18 mouse cellular contexts compared by ENCODE assay signal in the genomic region with DNA sequence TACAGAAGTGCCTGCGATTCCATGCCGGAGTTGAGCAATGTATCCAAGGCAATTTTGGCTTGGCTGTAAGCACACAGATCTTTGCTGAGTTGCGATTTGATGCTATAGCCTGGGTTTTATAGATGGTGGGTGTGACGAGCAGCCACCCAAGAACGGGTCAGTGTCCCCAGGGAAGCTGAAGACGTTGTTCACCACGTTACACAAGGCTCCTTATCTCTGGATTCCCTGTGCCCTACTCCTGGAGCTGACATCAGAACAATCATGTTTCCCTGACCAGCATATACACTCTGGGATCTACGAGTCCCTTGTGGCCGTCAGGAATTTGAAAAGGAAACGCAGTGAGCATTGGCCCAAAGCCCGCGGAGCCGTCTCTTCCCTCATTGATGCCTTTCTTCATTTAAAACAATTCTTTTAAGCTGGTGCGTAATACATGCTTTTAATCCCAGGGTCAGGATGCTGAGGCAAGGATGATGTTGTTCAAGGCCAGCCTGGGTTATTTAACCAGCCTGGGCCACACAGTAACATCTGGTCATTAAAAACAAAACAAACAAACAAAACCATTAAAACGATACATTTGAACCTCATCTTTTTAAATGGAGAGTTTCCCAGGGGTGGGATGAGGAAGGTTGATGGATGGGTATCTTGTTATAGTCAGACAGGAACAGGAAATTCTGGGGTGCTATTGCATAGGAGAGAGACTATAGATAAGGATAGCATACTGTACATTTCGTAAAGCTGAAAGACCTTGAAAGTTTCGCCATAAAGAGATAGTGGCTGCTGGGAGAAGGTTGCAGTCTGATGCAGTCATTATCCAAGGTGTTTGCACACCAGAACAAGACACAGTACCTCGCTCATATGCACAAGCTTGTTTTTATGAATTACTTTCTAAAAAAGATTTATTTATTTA. TPM values are rescaled to one million over a fixed set of nuclear protein-coding genes. Genes with fewer than 3 reads are reported as not detected.
"Had no signal": no experiment of that assay in that cellular context is flagged by ENCODE, and none has a peak within 500 bp of the region (broad histone marks: within the 10 kb centered on the region; RNA-seq: fewer than 3 reads in every experiment).

No protein-coding gene starts in this region.

- H3K4me3 ChIP-seq: limb, embryonic 13.5 days; liver, embryonic 13.5 days; midbrain, embryonic 12.5 days; midbrain, embryonic 15.5 days; neural tube, embryonic 12.5 days; neural tube, embryonic 15.5 days had no signal

- H3K4me2 ChIP-seq: limb, embryonic 13.5 days; liver, embryonic 13.5 days; midbrain, embryonic 12.5 days; midbrain, embryonic 15.5 days; neural tube, embryonic 12.5 days; neural tube, embryonic 15.5 days had no signal

- H3K4me1 ChIP-seq: liver, embryonic 13.5 days; midbrain, embryonic 12.5 days; midbrain, embryonic 15.5 days; neural tube, embryonic 12.5 days; neural tube, embryonic 15.5 days had no signal

- H3K9ac ChIP-seq: limb, embryonic 13.5 days; liver, embryonic 13.5 days; midbrain, embryonic 12.5 days; midbrain, embryonic 15.5 days; neural tube, embryonic 12.5 days; neural tube, embryonic 15.5 days had no signal

- H3K36me3 ChIP-seq: limb, embryonic 13.5 days; liver, embryonic 13.5 days; midbrain, embryonic 12.5 days; midbrain, embryonic 15.5 days; neural tube, embryonic 12.5 days; neural tube, embryonic 15.5 days had no signal

- ATAC-seq: midbrain, embryonic 15.5 days had no signal

- H3K27me3 ChIP-seq: limb, embryonic 13.5 days; liver, embryonic 13.5 days; midbrain, embryonic 12.5 days; midbrain, embryonic 15.5 days; neural tube, embryonic 12.5 days; neural tube, embryonic 15.5 days had no signal

- H3K27ac ChIP-seq: limb, embryonic 13.5 days; liver, embryonic 13.5 days; macrophage; midbrain, embryonic 12.5 days; midbrain, embryonic 15.5 days; neural tube, embryonic 12.5 days; neural tube, embryonic 15.5 days had no signal

- DNase-seq: kidney, adult 2 months; kidney, postnatal 36 days; left cerebral cortex, postnatal 4 days; liver, embryonic 13.5 days; lung, adult 2 months; lung, postnatal 14 days; right cerebral cortex, adult 18-20 months; right cerebral cortex, postnatal 14 days; right cerebral cortex, postnatal 4 days; thymus, adult 18-20 months; thymus, postnatal 36 days had no signal

RNA-seq across cellular contexts. Expression of gene Grhl3, which starts 34.8 kb away (rescaled TPM):
- total RNA-seq: megakaryocyte, adult 5-6 weeks had no signal
- polyA plus RNA-seq: macrophage had no signal
